Mouse (Mus musculus): ENCODE data around the gene Gm12800.
"Not testable (repeated sequence)": the region's sequence is repeated elsewhere in the genome, so short reads cannot be mapped to it uniquely, and the experiment has no call there.

Gm12800 gene

DNA sequence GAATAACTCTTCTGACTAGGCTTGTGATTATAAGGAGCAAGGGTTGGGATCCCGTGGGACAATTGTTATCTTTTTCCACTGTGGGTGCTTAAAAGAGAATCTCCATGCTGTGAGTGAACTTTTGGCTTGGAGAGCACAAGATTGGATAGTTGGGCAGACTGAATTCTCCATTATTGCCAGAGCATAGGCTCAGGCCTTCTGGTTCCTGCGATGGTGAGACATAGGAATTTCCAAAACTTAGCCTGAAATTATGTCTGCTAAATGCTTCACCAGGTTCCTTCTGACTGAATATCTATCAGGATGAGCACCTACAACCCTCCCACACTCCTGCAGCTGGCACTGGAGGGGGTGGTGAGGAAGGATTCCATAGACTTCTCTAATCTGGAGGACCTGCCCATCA, at the start of gene Gm12800:
Gene Gm12800, plus strand, starts transcription at position 301 of the 400 bp plus-strand sequence.
- not testable (repeated sequence) for DNase-seq (ENCODE audit: low spot score)

DNA sequence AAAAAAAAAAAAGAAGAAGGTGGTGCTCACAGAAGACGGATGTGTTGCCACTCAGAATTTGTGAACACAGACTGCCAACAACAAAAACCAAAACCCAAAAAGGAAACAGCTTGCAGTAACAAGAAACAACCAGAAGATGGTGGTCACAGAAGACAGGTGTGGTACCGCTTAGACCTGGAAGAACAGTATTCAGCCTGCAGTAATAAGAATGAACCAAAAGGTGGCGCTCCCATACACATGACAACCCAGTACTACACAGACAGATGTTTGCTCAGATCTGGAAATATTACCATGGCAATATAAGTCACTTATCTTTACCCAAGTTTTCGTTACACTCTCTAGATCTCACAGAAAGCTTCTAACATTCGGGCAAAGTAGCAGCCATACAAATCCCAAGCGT, 48.0 kb upstream of the Gm12800 start:
- DNase-seq (ENCODE audit: low spot score), result peak; percentile 56

DNA sequence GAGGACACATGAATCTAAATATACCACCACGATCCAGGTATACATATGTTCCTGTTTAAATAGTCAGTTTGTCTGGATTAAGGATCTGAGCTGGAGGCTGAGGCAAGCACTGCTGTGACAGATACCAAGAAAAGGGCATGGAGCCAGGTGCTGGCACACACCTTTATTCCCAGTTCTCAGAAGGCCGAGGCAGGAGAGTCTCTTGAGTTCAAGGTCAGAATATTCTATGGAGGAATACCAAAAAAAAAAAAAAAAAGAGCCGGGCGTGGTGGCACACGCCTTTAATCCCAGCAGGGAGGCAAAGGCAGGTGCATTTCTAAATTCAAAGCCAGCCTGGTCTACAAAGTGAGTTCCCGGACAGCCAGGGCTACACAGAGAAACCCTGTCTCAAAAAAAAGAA, 46.6 kb upstream of the Gm12800 start:
- DNase-seq (ENCODE audit: low spot score), result no peak

DNA sequence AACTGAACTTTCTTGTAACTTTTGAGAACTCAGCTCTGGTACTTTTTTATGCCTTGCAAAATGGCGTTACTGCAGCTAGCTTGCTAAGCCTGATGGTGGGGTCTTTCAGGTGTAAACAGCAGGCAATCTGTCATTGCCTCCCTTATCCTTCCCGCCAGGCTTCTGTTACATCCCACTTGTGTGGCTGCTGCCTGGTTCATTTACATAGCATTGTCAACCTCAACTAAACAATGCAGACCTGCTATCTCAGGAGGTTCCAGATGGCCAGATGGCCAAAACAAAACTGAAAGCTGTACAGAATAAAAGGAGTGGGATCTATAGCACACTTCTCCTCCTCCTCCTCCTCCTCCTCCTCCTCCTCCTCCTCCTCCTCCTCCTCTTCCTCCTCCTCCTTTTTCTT, 36.9 kb upstream of the Gm12800 start:
- DNase-seq (ENCODE audit: low spot score), result not testable (repeated sequence)

DNA sequence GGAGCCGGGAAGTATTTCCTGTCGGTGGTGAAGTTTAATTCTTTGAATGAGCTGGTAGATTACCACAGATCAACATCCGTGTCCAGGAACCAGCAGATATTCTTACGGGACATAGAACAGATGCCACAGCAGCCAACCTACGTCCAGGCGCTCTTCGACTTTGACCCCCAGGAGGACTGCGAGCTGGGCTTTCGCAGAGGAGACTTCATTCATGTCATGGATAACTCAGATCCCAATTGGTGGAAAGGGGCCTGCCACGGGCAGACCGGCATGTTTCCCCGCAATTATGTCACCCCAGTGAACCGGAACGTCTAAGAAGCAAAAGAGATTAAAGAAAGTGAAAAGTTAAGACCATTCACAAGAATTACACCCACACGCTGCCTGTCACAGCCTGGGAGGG, 33.2 kb upstream of the Gm12800 start:
- not testable (repeated sequence) for DNase-seq (ENCODE audit: low spot score)

DNA sequence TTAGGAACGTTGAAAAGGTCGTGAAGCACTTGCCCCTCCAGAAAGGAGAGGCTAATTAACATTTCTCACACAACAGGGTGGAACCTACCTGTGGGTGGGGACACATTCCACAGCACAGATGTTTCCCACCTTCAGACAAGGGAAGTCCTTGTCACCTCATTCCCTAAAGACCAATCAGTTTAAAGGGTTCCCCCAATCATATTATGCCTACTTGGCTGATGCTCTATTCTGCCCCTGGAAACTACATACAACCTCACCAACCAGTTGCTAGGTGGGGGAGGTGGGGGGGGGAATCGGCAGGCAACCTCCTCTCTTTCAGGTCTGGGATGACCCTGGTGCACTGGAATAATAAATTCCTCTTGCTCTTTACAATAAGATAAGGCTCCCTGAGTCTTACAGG, 25.3 kb upstream of the Gm12800 start:
- DNase-seq (ENCODE audit: low spot score), result no peak

DNA sequence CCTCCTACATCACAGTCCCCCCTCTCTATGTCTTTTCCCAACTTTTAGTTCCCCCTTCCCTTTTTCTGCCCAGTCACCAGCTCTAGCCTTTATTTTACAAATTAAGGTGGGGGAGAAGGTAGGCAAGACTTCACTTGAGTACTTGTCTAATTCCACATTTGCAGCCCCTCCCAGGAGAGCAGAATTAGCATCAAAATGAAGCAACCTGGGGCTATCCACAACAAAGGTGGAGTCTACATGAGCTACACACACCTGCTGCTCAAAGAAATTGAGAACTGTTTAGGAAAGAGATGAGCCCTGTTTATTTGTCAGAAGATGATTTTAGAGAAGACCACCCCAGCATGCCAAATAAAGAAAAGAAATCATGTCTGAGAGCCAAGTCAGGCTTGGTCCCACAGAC, 19.5 kb upstream of the Gm12800 start:
- no peak for DNase-seq (ENCODE audit: low spot score)

DNA sequence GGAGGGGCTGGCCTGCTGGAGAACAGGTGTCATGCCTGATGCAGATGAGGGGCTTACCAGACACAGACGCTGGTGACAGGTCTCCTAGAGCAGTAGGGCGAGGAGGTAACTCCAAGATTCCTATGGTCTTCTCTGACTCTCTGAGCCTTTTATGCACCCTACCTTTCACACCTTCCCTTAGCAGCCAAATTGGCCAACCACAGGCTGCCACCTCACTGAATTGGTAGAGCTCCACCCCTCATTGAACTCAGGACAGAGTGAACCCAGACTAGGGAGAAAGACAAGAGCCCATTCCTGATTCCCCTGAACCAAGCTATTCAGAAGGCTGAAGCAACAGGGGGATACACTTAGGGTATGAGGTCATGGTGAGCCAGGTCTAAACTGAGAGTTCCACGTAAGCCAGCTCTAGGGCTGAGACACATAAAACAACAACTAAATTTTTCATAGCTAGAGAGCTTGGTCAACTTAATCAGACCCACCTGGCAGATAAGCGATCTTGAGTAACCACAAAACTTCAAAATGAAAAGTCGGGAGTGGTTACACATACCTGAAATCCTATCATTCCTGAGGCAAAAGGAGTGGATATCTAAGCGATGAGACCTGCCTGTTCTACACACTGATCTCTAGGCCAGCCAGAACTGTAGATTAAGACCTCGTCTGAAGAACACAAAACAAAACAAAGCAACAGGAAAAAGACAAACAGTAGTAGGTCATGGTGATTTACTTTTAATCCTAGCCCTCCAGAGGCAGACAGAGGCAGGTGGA, 15.1 kb upstream of the Gm12800 start, which contains the start of gene C130073F10Rik:
Gene C130073F10Rik, minus strand, starts transcription at position 134 of the 765 bp plus-strand sequence.
- DNase-seq (ENCODE audit: low spot score), result no peak

DNA sequence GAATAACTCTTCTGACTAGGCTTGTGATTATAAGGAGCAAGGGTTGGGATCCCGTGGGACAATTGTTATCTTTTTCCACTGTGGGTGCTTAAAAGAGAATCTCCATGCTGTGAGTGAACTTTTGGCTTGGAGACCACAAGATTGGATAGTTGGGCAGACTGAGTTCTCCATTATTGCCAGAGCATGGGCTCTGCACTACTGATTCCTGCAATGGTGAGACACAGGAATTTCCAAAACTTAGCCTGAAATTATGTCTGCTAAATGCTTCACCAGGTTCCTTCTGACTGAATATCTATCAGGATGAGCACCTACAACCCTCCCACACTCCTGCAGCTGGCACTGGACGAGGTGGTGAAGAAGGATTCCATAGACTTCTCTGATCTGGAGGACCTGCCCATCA, 31.2 kb downstream of the Gm12800 start, which contains the start of gene Gm12794:
Gene Gm12794, plus strand, starts transcription at position 301 of the 400 bp plus-strand sequence.
- DNase-seq (ENCODE audit: low spot score), result not testable (repeated sequence)
